8 mouse cellular contexts compared by ENCODE assay signal in the genomic region with DNA sequence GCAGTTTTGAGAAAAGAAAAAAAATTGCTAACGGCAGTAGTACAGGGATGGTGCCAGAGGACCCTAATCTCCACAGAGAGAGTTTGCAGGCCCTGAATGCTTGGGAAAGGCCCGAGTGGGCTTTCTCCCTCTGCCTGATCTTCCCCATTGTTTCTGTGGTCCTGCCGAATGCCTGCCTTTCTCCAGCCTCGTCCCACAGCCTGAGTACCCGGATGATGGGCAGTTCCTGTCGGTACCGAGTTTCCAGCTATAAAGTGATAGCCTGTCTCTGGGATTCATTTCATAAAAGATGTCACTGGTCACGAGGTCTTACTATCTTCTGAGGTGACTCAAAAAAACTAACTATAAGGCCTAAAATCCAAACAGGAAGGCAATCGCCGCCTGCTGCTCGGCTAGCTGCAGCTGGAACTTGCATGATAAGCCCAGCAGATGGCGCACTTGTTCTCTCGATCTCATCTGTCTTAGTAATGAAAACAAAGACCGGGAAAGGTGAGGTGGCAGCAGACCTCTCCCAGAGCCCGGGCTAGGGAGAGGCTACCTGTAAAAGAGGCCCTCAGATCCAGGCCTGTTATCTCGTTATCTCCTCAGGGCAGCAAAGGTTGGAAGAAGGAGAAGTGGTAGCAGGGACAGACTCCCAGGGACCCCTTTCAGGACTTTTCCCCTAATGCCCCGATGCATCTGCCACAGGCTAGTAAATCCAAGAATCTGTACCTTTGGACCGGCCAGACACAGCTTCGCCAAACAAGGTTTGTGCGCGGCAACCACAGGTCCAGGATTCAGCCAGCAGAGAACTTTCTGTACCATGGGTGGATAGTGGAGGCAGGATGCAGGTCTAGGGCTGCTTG. TPM values are rescaled to one million over a fixed set of nuclear protein-coding genes. Genes with fewer than 3 reads are reported as not detected.
DNase-seq lines count a peak whose midpoint lies in the region; ATAC-seq and TF ChIP-seq lines count a peak whose summit lies in the region.

No protein-coding gene starts in this region.

- 0 out of 2 replicates have a peak, but pooled peaks cover 3% of the 10 kb centered on the region for H3K27me3 ChIP-seq in heart, embryonic 13.5 days (replicated peaks)
- no peaks in the 10 kb centered on the region for H3K27me3 ChIP-seq in kidney, postnatal 0 days (ENCODE audit: insufficient read depth, low read length)
- H3K27me3 ChIP-seq in liver, adult 2 months (ENCODE audit: control insufficient read depth, insufficient read depth, low read length), result no peaks in the 10 kb centered on the region
- no peaks in the 10 kb centered on the region for H3K27me3 ChIP-seq in splenic B cell, adult 2 months (ENCODE audit: control insufficient read depth, insufficient read depth, low read length, poor library complexity, severe bottlenecking)

- no peak overlapping the region for H3K27ac ChIP-seq in bone marrow macrophage, adult 2 months (ENCODE audit: insufficient read depth, low read depth, low read length)
- no peak overlapping the region for H3K27ac ChIP-seq in heart, embryonic 13.5 days (replicated peaks)
- H3K27ac ChIP-seq in kidney, postnatal 0 days, result no peak overlapping the region
- H3K27ac ChIP-seq in liver, adult 2 months (replicated peaks; ENCODE audit: insufficient read depth, low read depth, low read length), result no peak overlapping the region

- no peak overlapping the region for H3K4me3 ChIP-seq in bone marrow macrophage, adult 2 months (ENCODE audit: insufficient read depth, low read length)
- H3K4me3 ChIP-seq in heart, embryonic 13.5 days, result peak overlapping the region; percentile 13; the same call in 1 of the 2 replicates
- no peak overlapping the region for H3K4me3 ChIP-seq in kidney, postnatal 0 days (replicated peaks; ENCODE audit: low read depth, low read length)
- no peak overlapping the region for H3K4me3 ChIP-seq in liver, adult 2 months (ENCODE audit: insufficient read depth, low read depth, low read length)

- H3K79me2 ChIP-seq in liver, adult 2 months (ENCODE audit: control insufficient read depth, insufficient read depth, low read length), result no peaks in the 10 kb centered on the region

- peak overlapping the region; percentile 71; the same call in 1 of the 2 replicates for H3K9ac ChIP-seq in heart, embryonic 13.5 days
- 0 out of 2 replicates have a peak overlapping the region, but pooled peaks have one; percentile 6 for H3K9ac ChIP-seq in kidney, postnatal 0 days (ENCODE audit: low read depth, low read length)
- no peak overlapping the region for H3K9ac ChIP-seq in liver, adult 2 months (ENCODE audit: low read depth, low read length)

- no peaks in the 10 kb centered on the region for H3K4me1 ChIP-seq in bone marrow macrophage, adult 2 months (ENCODE audit: control insufficient read depth, insufficient read depth, low read length)
- H3K4me1 ChIP-seq in heart, embryonic 13.5 days, result peaks cover 8% of the 10 kb centered on the region
- H3K4me1 ChIP-seq in kidney, postnatal 0 days (replicated peaks; ENCODE audit: insufficient read depth, low read length), result no peaks in the 10 kb centered on the region
- peaks cover 7% of the 10 kb centered on the region; the same call in 1 of the 2 replicates for H3K4me1 ChIP-seq in liver, adult 2 months (ENCODE audit: control insufficient read depth, insufficient read depth, low read length)

- no peak for TF ChIP-seq POLR2A in bone marrow macrophage, adult 2 months (IDR thresholded peaks at IDR 0.05; ENCODE audit: borderline replicate concordance, low read depth, low read length)
- TF ChIP-seq POLR2A in liver, adult 2 months (IDR thresholded peaks at IDR 0.05; ENCODE audit: extremely low read depth, insufficient read depth, low read length), result no peak

- H3K9me3 ChIP-seq in heart, embryonic 13.5 days, result no peaks in the 10 kb centered on the region
- no peaks in the 10 kb centered on the region for H3K9me3 ChIP-seq in kidney, postnatal 0 days (replicated peaks; ENCODE audit: low read length)

- H3K36me3 ChIP-seq in heart, embryonic 13.5 days, result peaks cover 14% of the 10 kb centered on the region
- H3K36me3 ChIP-seq in kidney, postnatal 0 days (ENCODE audit: insufficient read depth, low read length), result no peaks in the 10 kb centered on the region
- no peaks in the 10 kb centered on the region for H3K36me3 ChIP-seq in liver, adult 2 months (ENCODE audit: control insufficient read depth, insufficient read depth, low read length)
- no peaks in the 10 kb centered on the region; the same call in 1 of the 2 replicates for H3K36me3 ChIP-seq in splenic B cell, adult 2 months (ENCODE audit: control insufficient read depth, insufficient read depth, low read length, poor library complexity, severe bottlenecking)

- DNase-seq in B cell, adult 2 months, result peak; percentile 76 to 79
- DNase-seq in kidney, postnatal 0 days (ENCODE audit: low spot score), result peak; percentile 95
- DNase-seq in liver, adult 2 months (ENCODE audit: extremely low read depth, low read depth, low spot score), result peak; percentile 78
- DNase-seq in naive thymus-derived CD4-positive, alpha-beta T cell, adult 2 months (ENCODE audit: low read depth), result peak; percentile 89
- peak; percentile 86 for DNase-seq in splenic B cell, adult 2 months (ENCODE audit: low read depth, low spot score)

- WGBS in heart, embryonic 13.5 days, result 21% methylated on average over 21 of the region's 21 CpGs
- 22% methylated on average over 21 of the region's 21 CpGs for WGBS in kidney, postnatal 0 days
- 22% methylated on average over 21 of the region's 21 CpGs for WGBS in liver, adult 2 months

- peak; percentile 59 for ATAC-seq in erythroblast, adult 5-6 weeks (replicated peaks; ENCODE audit: low FRiP score, poor library complexity, severe bottlenecking)
- no peak for ATAC-seq in heart, embryonic 13.5 days (ENCODE audit: extremely low read depth, insufficient number of reproducible peaks, low FRiP score, low TSS enrichment)
- ATAC-seq in kidney, postnatal 0 days (replicated peaks; ENCODE audit: low FRiP score, low read depth), result peak; percentile 51; the same call in 1 of the 2 replicates

- peak overlapping the region; percentile 62 for H3K4me2 ChIP-seq in heart, embryonic 13.5 days
- peak overlapping the region; percentile 49 for H3K4me2 ChIP-seq in kidney, postnatal 0 days (ENCODE audit: low read length)

- TF ChIP-seq CTCF in bone marrow macrophage, adult 2 months (IDR thresholded peaks at IDR 0.05; ENCODE audit: low read depth, low read length), result peak; percentile 89
- peak; percentile 94 for TF ChIP-seq CTCF in kidney, postnatal 0 days (IDR thresholded peaks at IDR 0.05; ENCODE audit: low read depth)
- peak; percentile 89 for TF ChIP-seq CTCF in liver, adult 2 months (IDR thresholded peaks at IDR 0.05; ENCODE audit: low read depth, low read length)

RNA-seq across cellular contexts. Expression of gene Commd9, which starts 19.7 kb away (rescaled TPM):
- polyA plus RNA-seq in bone marrow macrophage, adult 2 months (2012; ENCODE audit: insufficient read depth, insufficient read length, missing spikeins), result 24.9 and 29.8 TPM in 2 replicates
- total RNA-seq in erythroblast, adult 5-6 weeks (2015; ENCODE audit: low replicate concordance), result 1.9 TPM in 1 of 2 replicates, not detected in the other
- 2.3 and 3.6 TPM in 2 replicates for total RNA-seq in erythroblast, adult 5-6 weeks (2017; ENCODE audit: low replicate concordance)
- 51.3 and 55.9 TPM in 2 replicates for polyA plus RNA-seq in heart, embryonic 13.5 days (2015; fragmentation: Nextera tagmentation; extraction: Ambion mirVana)
- polyA plus RNA-seq in kidney, postnatal 0 days (2015; fragmentation: Nextera tagmentation; extraction: Ambion mirVana), result 73.1 and 74.3 TPM in 2 replicates
- 26.6 and 30.7 TPM in 2 replicates for total RNA-seq in liver, adult 2 months (2014; rRNA removed)
- polyA plus RNA-seq in liver, adult 2 months (2012; rRNA removed), result 44.1 and 44.4 TPM in 2 replicates

RNA-seq across cellular contexts. Expression of gene Prr5l, which starts 22.9 kb away (rescaled TPM):
- 3.9 and 6.0 TPM in 2 replicates for polyA plus RNA-seq in bone marrow macrophage, adult 2 months (2012; ENCODE audit: insufficient read depth, insufficient read length, missing spikeins)
- total RNA-seq in erythroblast, adult 5-6 weeks (2015; ENCODE audit: low replicate concordance), result 0.58 TPM in 1 of 2 replicates, not detected in the other
- 0.28 and 0.60 TPM in 2 replicates for total RNA-seq in erythroblast, adult 5-6 weeks (2017; ENCODE audit: low replicate concordance)
- polyA plus RNA-seq in heart, embryonic 13.5 days (2015; fragmentation: Nextera tagmentation; extraction: Ambion mirVana), result 8.9 and 11.1 TPM in 2 replicates
- 38.1 and 48.5 TPM in 2 replicates for polyA plus RNA-seq in kidney, postnatal 0 days (2015; fragmentation: Nextera tagmentation; extraction: Ambion mirVana)
- 1.4 and 2.0 TPM in 2 replicates for total RNA-seq in liver, adult 2 months (2014; rRNA removed)
- 0.72 and 1.0 TPM in 2 replicates for polyA plus RNA-seq in liver, adult 2 months (2012; rRNA removed)
